Mouse (Mus musculus) hindbrain, embryonic 14.5 days (tissue): ENCODE data around the gene Rheb. TPM values are rescaled to one million over a fixed set of nuclear protein-coding genes. Genes with fewer than 3 reads are reported as not detected.
A peak's percentile ranks its signal among the peaks of the same experiment; 100 is the strongest.
"Not testable (repeated sequence)": the region's sequence is repeated elsewhere in the genome, so short reads cannot be mapped to it uniquely, and the experiment has no call there.

Experiments used
- ATAC-seq: fragments of 200-750 bp; cut with Nextera tagmentation; 2 replicates; pipeline ENCODE4 v1.8.0; 2017; ENCODE audit warnings: moderate number of reproducible peaks, mild to moderate bottlenecking, moderate TSS enrichment, moderate library complexity; ENCODE audit not compliant: low FRiP score
- DNase-seq: peaks from one replicate; pipeline ENCODE4 v3.0.0-alpha.2; 2015; ENCODE audit warnings: low spot score
- H3K27ac ChIP-seq: fragments of 300-500 bp; sonication (generic); 2 replicates; pipeline ENCODE4 v1.5.1; 2014; ENCODE audit warnings: mild to moderate bottlenecking, moderate library complexity
- H3K27me3 ChIP-seq: fragments of 300-500 bp; sonication (generic); 2 replicates; pipeline ENCODE4 v1.6.1; 2014; ENCODE audit warnings: mild to moderate bottlenecking, low read length, mixed read lengths; ENCODE audit not compliant: control insufficient read depth, insufficient read depth
- H3K36me3 ChIP-seq: fragments of 300-500 bp; sonication (generic); replicated peaks from 2 replicates; pipeline ENCODE4 v1.6.1; 2014; ENCODE audit not compliant: control insufficient read depth, insufficient read depth
- H3K4me1 ChIP-seq: fragments of 300-500 bp; sonication (generic); replicated peaks from 2 replicates; pipeline ENCODE4 v1.6.1; 2014; ENCODE audit warnings: antibody characterized with exemption, low read length, mixed read lengths; ENCODE audit not compliant: control insufficient read depth, insufficient read depth
- H3K4me2 ChIP-seq: fragments of 300-500 bp; sonication (generic); replicated peaks from 2 replicates; pipeline ENCODE4 v1.6.1; 2014; ENCODE audit warnings: mild to moderate bottlenecking, moderate library complexity
- H3K4me3 ChIP-seq: fragments of 300-500 bp; sonication (generic); replicated peaks from 2 replicates; pipeline ENCODE4 v1.5.1; 2014; ENCODE audit warnings: mild to moderate bottlenecking, low read length
- H3K9ac ChIP-seq: fragments of 300-500 bp; sonication (generic); 2 replicates; pipeline ENCODE4 v1.6.1; 2014
- H3K9me3 ChIP-seq: fragments of 300-500 bp; sonication (generic); 2 replicates; pipeline ENCODE4 v1.6.1; 2016; ENCODE audit warnings: low read length; ENCODE audit not compliant: control insufficient read depth
- WGBS: fragments of 180-500 bp; shearing (Covaris S2); extraction: QIAGEN DNeasy Blood & Tissue Kit; methylation state at CpG from one replicate; pipeline ENCODE4 v1.1.7; 2014; 5-methylcytosine and 5-hydroxymethylcytosine counted together
- polyA plus RNA-seq: library from polyadenylated mRNA; unstranded; fragments of >200 nt; fragmentation: Nextera tagmentation; extraction: Ambion mirVana; gene quantifications from 2 replicates; pipeline ENCODE4 v1.2.1, GENCODE M21; 2014

The Rheb gene
- polyA plus RNA-seq, 1 experiment from 2014 or later: 235 TPM

- Histone ChIP-seq H3K9me3 (no peaks in the 10 kb centered on the region), H3K9ac (no peak overlapping the region), H3K4me3 (no peak overlapping the region), H3K27me3 (no peaks in the 10 kb centered on the region), H3K4me1 (no peaks in the 10 kb centered on the region), H3K36me3 (peaks cover 71% of the 10 kb centered on the region), H3K27ac (no peak overlapping the region), H3K4me2 (no peak overlapping the region)
- WGBS: 93% methylated on average over 12 of the region's 12 CpGs
- DNase-seq: no peak
- ATAC-seq: no peak
Measured at GRCm38 (mm10) chr5:24871276-24871675, 28.9 kb upstream of the Rheb start.

DNA sequence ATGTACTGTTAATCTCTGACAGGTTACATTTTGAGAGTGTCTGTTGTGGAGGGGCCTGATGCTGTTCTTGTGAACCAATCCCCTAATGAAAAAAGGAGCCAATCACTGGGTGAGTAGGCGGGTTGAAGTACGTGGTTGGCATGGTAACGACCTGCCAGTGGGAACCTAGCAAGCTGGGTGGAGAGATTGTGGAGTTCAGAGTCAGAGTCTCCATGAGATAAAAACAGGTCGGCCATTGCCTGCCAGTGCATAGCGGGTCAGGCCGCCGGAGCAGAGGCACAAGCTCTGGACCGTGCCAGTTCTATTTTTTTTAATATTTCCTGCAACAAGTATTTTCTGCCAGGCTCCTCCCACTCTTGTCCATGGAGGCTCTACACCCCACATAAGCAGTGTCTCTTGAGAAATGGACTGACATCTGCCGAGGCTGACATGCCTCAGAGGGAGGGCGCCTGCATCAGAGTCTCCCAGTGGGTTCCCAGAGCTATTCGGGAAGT is 27.4 kb upstream of the Rheb start:
- Histone ChIP-seq H3K9ac (no peak overlapping the region), H3K4me3 (no peak overlapping the region), H3K27me3 (no peaks in the 10 kb centered on the region), H3K9me3 (no peaks in the 10 kb centered on the region), H3K27ac (no peak overlapping the region), H3K4me2 (no peak overlapping the region), H3K4me1 (no peaks in the 10 kb centered on the region), H3K36me3 (peaks cover 63% of the 10 kb centered on the region)
- no peak for DNase-seq
- 63% methylated on average over 11 of the region's 11 CpGs for WGBS
- ATAC-seq: 0 out of 2 replicates have a peak, but pooled peaks have one; percentile 31

DNA sequence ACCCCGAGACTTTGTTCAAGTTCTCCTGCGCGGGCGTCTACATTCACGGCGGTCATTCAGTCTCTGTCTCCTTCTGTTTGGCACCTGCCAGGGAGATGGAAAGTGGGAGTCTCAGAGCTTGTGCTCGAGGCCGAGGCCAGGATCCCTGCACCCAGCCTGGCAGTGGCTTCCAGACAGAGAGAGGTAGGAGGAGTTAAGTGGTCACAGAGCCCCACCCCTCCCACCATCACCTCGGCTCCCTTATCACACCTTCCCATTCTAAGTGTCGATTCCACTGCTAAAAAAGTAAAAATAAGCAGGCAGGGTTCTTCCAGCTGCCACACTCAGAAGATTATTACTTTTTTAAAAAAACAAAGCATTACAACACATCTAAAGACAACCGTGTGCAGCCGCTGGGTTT is 21.4 kb upstream of the Rheb start:
- peaks cover 68% of the 10 kb centered on the region for H3K36me3 ChIP-seq
- WGBS: 85% methylated on average over 12 of the region's 12 CpGs
- no peak overlapping the region for H3K27ac ChIP-seq

DNA sequence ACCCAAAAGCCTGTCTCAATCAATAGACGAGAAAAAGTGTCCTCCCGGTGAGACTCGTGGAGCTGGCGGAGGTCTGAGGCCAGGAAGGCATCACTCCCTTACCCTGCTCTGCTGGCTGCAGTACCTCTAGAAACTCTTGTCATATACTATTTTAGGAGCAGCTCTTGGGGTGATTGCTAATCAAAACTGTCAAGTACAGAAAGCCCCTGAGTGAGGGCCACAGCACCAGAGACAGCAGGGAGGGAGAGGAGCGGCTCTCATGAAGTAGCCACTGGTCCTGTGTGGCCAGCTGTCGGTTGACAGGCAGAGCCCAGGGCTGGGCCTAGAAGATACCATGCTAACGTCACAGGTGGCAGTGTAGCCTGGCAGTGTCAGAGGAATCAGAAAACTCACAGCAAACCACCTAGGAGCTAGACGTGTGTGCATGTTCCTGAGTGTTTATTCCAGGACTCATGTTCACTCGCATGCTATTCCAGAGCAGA is 19.1 kb upstream of the Rheb start:
- WGBS: 90% methylated on average over 9 of the region's 9 CpGs
- Histone ChIP-seq H3K27ac (no peak overlapping the region), H3K9ac (no peak overlapping the region), H3K4me2 (no peak overlapping the region), H3K27me3 (no peaks in the 10 kb centered on the region), H3K36me3 (peaks cover 45% of the 10 kb centered on the region), H3K4me1 (no peaks in the 10 kb centered on the region), H3K9me3 (no peaks in the 10 kb centered on the region), H3K4me3 (no peak overlapping the region)
- no peak for DNase-seq
- ATAC-seq: no peak

More for the DNA sequence above, 21.4 kb upstream of the Rheb start:
- DNase-seq: no peak
- no peak overlapping the region for H3K9ac ChIP-seq
- H3K4me3 ChIP-seq: no peak overlapping the region
- no peak overlapping the region for H3K4me2 ChIP-seq
- H3K4me1 ChIP-seq: no peaks in the 10 kb centered on the region
- ATAC-seq: no peak
- no peaks in the 10 kb centered on the region for H3K9me3 ChIP-seq
- no peaks in the 10 kb centered on the region for H3K27me3 ChIP-seq

DNA sequence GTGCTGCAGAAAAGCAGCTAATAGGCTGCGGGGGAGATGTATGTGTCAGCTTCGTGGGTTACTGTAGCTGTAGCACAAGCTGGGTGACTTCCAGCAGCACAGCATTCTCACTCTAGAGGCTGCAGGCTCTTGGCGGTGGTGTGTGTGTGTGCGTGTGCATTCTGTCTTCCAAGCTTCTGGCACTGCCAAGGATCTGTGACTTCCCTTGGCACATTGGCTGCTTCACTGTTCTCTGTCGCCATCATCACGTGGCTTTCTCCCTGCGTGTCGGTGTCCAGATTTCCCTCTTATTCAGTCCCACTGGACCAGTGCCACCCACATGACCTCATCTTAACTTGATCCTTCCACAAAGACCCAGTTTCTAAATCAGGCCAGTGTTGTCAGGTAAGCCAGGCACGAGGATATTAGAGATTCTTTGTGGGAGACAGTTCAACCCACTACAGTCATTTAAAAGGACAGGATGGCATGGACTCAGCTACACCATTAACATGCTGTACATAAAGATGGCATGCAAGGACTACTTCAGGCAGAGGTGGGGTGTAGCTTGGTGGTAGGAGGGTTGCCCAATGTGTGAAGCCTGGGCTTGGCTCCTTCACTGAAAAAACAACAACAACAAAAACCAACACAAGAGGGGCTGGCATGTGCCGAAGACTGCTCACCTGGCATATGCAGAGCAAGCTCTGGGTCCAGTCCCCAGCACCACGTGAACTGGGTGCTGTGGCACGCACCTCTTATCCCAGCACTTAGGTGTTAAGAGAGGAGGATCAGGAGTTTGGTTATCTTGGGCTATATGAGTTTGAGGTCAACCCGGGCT is 18.4 kb upstream of the Rheb start:
- Histone ChIP-seq H3K36me3 (peaks cover 42% of the 10 kb centered on the region), H3K4me1 (no peaks in the 10 kb centered on the region), H3K9me3 (no peaks in the 10 kb centered on the region), H3K9ac (no peak overlapping the region), H3K27ac (no peak overlapping the region), H3K27me3 (no peaks in the 10 kb centered on the region), H3K4me3 (no peak overlapping the region), H3K4me2 (no peak overlapping the region)
- DNase-seq: peak; percentile 48
- WGBS: 77% methylated on average over 13 of the region's 13 CpGs
- ATAC-seq: peak; percentile 55; the same call in 1 of the 2 replicates

- Histone ChIP-seq H3K4me1 (no peaks in the 10 kb centered on the region), H3K36me3 (peaks cover 40% of the 10 kb centered on the region), H3K9ac (no peak overlapping the region), H3K27me3 (no peaks in the 10 kb centered on the region), H3K4me2 (no peak overlapping the region), H3K4me3 (no peak overlapping the region), H3K27ac (no peak overlapping the region), H3K9me3 (no peaks in the 10 kb centered on the region)
- DNase-seq: no peak
- no peak for ATAC-seq
- WGBS: 79% methylated on average over 3 of the region's 3 CpGs
Measured at GRCm38 (mm10) chr5:24859771-24860540, 17.5 kb upstream of the Rheb start.

DNA sequence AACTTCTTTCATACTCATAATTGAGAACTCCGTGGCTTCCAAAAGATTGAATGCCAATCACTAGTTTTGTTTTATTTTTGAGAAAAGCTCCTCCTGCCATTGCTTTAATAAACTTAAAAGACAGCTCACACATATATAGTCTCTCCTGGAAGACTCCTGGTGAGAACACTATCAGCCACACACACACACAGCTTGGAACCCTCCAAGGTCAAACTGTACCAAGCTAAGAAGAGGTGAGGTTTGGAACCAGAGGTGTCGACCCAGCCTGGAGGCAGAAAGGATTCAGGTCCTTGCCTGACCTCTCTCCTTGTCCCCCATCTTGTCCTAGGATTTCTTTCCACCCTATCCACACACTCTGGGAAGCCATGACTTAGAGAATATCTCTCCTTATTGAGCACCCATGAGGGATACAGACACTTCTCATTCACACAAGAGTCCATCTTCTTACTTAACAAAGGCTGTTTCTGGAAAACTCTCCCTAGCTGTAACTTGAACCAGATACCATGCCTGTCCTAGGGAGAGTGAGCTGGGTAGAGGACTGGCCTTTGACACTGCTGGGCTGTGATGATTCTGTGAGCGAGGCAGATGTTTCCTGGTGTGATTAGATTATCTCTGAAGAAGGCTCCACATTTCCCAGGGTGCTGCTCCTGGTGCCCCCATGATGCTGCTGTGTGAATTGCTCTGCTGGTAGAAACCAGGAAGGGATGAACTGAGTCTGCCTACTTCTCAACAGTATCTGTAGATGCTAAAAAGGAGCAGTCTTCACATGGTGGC is 12.6 kb upstream of the Rheb start:
- Histone ChIP-seq H3K9me3 (no peaks in the 10 kb centered on the region), H3K9ac (no peak overlapping the region), H3K36me3 (no peaks in the 10 kb centered on the region), H3K4me2 (no peak overlapping the region), H3K4me3 (no peak overlapping the region), H3K27ac (no peak overlapping the region), H3K4me1 (no peaks in the 10 kb centered on the region), H3K27me3 (no peaks in the 10 kb centered on the region)
- DNase-seq: no peak
- ATAC-seq: no peak
- 77% methylated on average over 3 of the region's 3 CpGs for WGBS

DNA sequence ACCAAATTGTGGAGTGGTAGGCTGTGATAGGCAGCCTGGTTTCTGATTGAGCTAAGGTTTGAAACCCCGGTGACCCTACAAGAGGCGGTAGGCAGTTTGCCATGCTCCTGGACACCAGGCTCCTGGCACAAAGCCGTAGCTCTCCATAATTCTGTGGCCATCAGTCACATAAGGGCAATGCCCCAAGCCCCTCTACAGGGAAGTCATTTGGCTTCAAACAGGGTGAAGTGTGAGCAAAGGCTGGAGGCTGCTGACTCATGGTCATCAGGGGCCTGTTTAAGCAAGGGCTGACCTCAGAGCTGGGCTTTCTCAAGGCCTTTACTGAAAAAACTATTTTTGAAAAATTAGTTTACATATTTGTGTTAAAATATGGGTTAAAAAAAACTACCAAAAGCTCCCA is 11.8 kb upstream of the Rheb start:
- no peak overlapping the region for H3K4me3 ChIP-seq
- no peaks in the 10 kb centered on the region for H3K36me3 ChIP-seq
- H3K4me1 ChIP-seq: no peaks in the 10 kb centered on the region
- no peak overlapping the region for H3K27ac ChIP-seq
- H3K9me3 ChIP-seq: no peaks in the 10 kb centered on the region
- no peak overlapping the region for H3K4me2 ChIP-seq
- DNase-seq: no peak
- no peak for ATAC-seq
- WGBS: 97% methylated on average over 3 of the region's 3 CpGs
- no peaks in the 10 kb centered on the region for H3K27me3 ChIP-seq
- H3K9ac ChIP-seq: no peak overlapping the region

DNA sequence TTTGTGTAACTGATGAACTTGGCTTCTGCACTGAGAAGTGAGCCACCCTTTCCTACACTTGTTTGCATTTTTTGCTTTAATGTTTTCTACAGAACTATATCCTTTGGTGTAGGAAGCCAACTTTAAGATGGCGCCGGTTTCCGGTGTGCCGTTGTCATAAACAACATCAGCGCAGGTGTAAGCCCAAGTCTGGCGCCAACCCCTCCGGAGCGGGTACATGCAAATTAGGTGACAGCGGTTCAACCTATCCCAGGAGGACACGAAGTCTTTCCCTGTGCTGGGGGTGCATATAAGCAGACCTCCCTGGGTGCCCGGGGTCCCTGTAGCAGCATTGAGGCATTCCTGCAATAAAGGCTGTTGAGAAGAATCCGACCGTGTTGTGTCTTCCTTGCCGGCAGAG is 5.8 kb upstream of the Rheb start:
- not testable (repeated sequence) for H3K36me3 ChIP-seq, H3K27me3 ChIP-seq, H3K4me1 ChIP-seq, H3K4me3 ChIP-seq, H3K9ac ChIP-seq, ATAC-seq, H3K27ac ChIP-seq, H3K4me2 ChIP-seq, H3K9me3 ChIP-seq, DNase-seq
- 90% methylated on average over 14 of the region's 14 CpGs for WGBS
